Mouse (Mus musculus): ENCODE measurements around the gene Tff2.

Gene Tff2

DNA sequence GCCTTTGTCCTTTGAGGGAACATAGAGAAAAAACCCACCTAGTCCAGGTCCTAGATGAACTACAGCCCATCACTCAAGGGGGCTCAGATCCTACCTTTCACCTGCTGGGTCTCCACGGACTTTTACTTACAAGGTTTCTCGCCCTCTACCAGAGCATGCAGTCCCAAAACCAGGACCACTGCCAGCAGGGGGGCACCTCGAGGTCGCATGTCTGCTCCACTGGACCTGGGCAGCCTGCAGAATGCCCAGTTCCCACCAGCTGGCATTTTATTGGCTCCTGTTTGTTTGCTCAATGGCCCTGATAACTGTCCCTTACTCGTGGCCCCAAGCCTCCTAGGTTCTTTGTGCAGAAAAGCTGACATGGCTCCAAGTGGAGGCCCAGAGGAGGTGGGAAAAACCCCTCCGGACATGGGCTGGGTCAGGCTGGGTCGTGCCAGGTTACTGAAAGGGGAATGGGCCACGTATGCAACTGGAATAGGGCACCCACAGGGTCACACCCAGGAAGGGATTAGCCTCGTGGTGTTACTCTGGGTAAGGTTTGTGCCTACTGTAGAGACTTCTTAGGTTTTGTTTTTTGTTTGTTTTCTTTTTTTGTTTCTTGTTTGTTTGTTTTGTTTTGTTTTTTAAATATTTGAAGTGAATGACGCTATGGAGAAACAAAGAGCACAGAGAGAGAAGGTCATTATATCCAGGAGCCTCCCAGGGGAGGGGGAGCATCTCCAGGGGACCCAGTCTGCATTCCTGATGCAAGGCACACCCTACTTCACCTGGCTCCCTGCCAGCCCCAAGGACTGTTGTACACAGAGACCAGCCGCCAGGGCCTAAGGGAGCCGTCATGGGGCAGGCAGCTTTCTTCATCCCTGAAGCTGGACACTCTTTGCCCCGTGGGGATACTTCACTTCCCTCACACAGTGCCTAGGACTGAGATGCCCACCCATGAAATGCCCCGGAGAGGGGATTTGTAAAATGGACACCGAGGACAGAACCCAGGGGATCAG, at the start of gene Tff2:
Gene Tff2, minus strand, starts transcription at position 243 of the 998 bp plus-strand sequence.
- no peak for DNase-seq (ENCODE audit: low read depth, low spot score)

GRCm38 (mm10) chr17:31193360-31193759, 49.3 kb upstream of the Tff2 start:
- no peak for DNase-seq (ENCODE audit: low read depth, low spot score)

DNA sequence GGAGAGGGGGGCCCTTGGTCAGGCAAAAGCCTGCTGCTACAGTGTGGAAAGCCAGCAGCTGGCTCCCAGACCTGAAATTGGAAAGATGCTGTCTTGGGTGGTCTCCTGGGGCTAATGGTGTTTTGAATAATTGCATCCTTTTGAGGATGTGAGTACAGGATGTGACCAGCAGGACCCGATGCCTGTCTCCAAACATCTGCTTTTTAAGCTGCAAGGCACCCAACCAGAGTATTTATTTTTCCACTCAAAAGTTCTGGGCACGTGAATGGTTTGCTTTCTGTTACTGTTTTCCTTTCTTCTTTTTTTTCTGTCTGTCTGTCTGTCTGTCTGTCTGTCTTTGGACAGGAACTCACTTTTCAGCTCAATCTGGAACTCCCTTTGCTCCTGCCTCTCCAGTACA, 48.6 kb upstream of the Tff2 start:
- no peak for DNase-seq (ENCODE audit: low read depth, low spot score)

DNA sequence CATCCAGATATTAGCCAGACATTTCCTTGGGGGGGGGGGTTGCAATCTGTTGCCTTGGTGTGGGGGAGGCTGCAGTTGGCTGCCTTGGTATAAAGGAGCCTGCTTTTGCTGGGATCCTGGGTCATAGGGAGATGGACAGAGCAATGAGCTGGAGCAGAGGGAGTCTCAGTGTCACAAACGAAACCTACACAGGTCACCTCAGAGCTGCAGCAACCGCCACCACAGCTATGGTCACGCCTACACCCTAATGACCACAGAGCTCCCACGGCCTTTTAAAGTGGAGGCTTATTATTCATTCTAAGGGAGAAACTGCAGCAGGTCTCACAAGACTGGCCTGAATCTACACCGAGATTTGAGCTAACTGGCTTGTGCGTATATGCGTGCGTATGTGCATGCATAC, 47.7 kb upstream of the Tff2 start:
- no peak for DNase-seq (ENCODE audit: low read depth, low spot score)

GRCm38 (mm10) chr17:31187370-31187769, 43.3 kb upstream of the Tff2 start:
- DNase-seq (ENCODE audit: low read depth, low spot score) = peak; percentile 67

DNA sequence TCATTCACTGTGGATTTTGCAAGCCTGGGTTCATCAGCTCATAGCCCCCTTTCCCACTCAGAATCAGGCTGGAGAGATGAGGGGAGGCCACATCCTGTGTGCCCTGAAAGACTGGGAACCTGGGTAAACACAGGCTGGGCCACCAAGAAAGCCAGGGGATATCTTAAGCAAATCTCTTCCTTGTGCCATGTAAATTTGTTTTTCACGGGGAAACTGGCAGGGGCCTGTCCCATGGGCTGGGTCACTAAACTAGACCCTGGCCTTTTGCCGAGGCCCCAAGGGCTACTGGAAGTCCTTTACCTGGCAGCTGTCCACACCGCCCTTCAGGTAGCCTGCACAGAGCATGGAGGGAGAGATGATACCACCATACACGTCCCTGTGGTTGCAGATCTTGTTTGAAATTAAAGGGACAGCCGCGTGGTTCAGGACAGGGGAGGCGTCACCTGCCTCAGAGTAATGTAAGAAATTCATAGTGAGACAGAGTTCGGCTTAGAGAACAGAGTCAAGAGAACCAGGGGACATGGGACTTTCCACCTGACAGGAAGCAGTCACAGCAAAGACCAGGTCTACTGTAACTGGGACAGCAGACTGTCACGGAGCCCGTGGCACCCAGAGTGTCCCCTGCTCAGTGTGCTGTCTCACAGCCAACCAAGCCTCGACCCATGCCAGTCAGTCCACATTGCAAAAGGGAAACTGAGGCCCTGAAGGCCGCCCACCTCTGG, 40.3 kb upstream of the Tff2 start:
- no peak for DNase-seq (ENCODE audit: low read depth, low spot score)

- DNase-seq (ENCODE audit: low read depth, low spot score) = no peak
Observed at GRCm38 (mm10) chr17:31183180-31183974, 39.3 kb upstream of the Tff2 start.

DNA sequence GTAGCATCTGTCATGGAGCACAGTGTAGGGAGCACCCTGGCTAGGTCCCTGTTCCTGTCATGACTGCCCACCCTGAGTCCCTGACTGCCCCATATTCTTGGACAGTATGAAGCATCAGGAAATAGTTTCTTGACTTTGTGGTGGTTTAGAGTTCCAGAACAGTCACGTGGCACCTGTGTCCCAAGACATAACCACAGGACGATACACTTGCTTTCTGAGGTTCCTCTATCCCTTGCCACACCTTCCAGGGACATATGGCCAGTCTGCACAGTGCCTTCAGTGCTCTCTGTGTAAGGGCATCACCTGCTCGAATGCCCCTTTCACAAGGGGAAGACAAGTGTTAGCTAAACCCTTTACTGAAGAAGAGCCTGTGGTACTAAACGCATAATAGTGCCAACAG, 37.4 kb upstream of the Tff2 start:
- DNase-seq (ENCODE audit: low read depth, low spot score) = no peak

- no peak for DNase-seq (ENCODE audit: low read depth, low spot score)
Observed at GRCm38 (mm10) chr17:31176321-31176720, 32.2 kb upstream of the Tff2 start.

GRCm38 (mm10) chr17:31169796-31170195, 25.7 kb upstream of the Tff2 start:
- no peak for DNase-seq (ENCODE audit: low read depth, low spot score)

DNA sequence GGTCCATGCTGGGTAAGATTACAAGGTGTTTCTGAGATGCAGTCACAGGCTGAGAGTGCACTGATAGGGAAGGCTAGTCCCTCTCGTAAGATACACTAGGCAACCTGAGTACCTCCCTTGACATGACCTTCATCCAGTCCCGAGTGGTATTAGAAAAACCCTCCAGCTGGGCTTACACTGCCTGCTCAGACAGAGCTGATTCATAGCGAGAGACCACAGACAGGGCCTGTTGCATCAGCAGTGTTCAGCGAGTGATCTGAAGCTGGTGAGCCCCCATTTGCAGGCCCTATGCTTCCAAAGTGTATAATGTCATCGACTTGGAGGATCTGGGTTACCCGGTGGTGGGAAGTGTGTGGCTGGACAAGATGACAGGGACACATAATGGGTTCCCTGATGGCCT, 21.0 kb upstream of the Tff2 start, which contains the start of gene Tff1:
Gene Tff1, minus strand, starts transcription at position 151 of the 400 bp plus-strand sequence.
- no peak for DNase-seq (ENCODE audit: low read depth, low spot score)

- DNase-seq (ENCODE audit: low read depth, low spot score) = no peak
Observed at GRCm38 (mm10) chr17:31163821-31164220, 19.7 kb upstream of the Tff2 start.

- DNase-seq (ENCODE audit: low read depth, low spot score) = no peak
Observed at GRCm38 (mm10) chr17:31162607-31163006, 18.5 kb upstream of the Tff2 start.

GRCm38 (mm10) chr17:31160291-31160690, 16.2 kb upstream of the Tff2 start:
- DNase-seq (ENCODE audit: low read depth, low spot score) = no peak

GRCm38 (mm10) chr17:31157921-31158320, 13.8 kb upstream of the Tff2 start:
- DNase-seq (ENCODE audit: low read depth, low spot score) = no peak

GRCm38 (mm10) chr17:31153785-31154184, 9.7 kb upstream of the Tff2 start:
- DNase-seq (ENCODE audit: low read depth, low spot score) = no peak

- DNase-seq (ENCODE audit: low read depth, low spot score) = no peak
Observed at GRCm38 (mm10) chr17:31152966-31153499, 9.0 kb upstream of the Tff2 start.

- DNase-seq (ENCODE audit: low read depth, low spot score) = no peak
Observed at GRCm38 (mm10) chr17:31152512-31152911, 8.4 kb upstream of the Tff2 start.

- no peak for DNase-seq (ENCODE audit: low read depth, low spot score)
Observed at GRCm38 (mm10) chr17:31145998-31146397, 1.9 kb upstream of the Tff2 start.

- no peak for DNase-seq (ENCODE audit: low read depth, low spot score)
Observed at GRCm38 (mm10) chr17:31142116-31142515, 2.0 kb downstream of the Tff2 start.

DNA sequence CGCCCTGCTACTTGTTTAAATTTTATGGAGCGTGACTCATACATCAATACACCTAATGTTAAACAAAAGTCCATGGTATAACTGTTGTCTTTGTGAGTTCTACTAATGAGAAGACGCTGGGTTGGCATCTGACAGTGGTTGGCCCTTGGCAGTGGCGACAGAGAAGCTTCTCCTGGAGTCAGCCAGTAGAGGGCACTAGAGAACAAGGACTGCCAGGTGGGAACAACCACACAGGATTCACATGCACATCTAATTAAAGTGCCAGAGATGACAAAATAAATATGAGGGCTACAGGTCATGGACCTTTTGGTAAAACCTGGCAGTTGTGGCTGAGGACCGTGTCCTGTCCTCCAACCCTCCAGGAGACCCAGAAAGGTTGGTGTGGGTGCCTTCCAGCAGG, 5.7 kb downstream of the Tff2 start:
- peak; percentile 61 for DNase-seq (ENCODE audit: low read depth, low spot score)

All from retina, postnatal 7 days (tissue).